Mouse (Mus musculus) CD4-positive helper T cell, adult 2 months (primary cell): ENCODE results near the gene Cct3.
"Not testable (repeated sequence)": the region's sequence is repeated elsewhere in the genome, so short reads cannot be mapped to it uniquely, and the experiment has no call there.

Experiments
- DNase-seq: peaks from one replicate; pipeline ENCODE4 v3.0.0-alpha.2; 2012; ENCODE audit warnings: low read depth, missing footprints, low spot score

Cct3 gene

DNA sequence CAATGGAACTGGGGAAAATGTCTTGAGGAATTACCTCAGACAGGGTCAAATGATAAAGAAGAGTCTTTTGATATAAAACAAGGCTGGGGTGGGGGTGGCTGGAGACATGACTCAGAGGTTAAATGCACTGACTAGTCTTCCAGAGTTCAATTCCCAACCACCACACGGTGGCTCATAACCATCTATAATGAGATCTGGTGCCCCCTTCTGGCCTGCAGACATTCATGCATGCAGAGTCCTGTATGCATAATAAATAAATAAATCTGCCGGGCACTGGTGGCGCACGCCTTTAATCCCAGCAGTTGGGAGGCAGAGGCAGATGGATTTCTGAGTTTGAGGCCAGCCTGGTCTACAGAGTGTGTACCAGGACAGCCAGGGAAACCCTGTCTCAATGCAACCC lies 4.9 kb upstream of the Cct3 start:
- peak; percentile 48 for DNase-seq

DNA sequence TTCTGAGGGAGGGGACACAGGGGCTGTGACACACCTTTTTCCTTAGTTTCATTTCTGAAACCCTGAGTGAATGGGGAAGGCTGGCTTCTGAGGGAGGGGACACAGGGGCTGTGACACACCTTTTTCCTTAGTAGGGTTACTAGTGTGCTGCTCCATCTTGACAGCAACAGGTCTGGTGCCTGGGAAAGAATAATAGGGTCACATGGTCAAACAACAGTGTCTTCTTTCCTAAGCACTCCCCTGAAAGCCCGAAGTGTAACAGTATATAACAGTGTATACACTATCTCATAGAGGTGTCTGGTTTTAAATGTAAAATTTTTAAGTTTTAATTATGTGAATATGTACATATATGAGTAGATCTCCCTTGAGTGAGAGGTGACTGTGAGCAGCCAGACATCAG lies 1.6 kb upstream of the Cct3 start:
- DNase-seq = not testable (repeated sequence)

DNA sequence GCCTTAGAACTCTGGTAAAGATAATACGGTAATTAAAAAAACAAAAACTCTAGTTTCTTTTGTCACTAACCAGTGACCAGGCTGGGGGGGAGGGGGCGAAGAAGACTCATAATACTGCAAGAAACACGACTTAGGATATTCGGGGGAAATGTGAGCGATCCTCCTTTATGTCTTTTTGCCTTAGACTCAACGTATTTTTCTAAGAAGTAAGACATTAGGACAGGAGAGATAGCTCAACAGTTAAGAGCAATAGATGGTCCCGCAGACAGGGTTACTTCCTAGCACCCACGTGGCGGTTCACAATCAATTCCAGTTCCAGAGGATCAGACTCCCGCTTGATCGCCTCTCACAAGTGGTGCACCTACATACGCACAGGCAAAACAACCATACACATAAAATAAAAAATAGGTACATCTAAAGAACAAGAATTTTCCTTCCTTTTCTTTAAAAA lies 781 bp upstream of the Cct3 start:
- DNase-seq = no peak

DNA sequence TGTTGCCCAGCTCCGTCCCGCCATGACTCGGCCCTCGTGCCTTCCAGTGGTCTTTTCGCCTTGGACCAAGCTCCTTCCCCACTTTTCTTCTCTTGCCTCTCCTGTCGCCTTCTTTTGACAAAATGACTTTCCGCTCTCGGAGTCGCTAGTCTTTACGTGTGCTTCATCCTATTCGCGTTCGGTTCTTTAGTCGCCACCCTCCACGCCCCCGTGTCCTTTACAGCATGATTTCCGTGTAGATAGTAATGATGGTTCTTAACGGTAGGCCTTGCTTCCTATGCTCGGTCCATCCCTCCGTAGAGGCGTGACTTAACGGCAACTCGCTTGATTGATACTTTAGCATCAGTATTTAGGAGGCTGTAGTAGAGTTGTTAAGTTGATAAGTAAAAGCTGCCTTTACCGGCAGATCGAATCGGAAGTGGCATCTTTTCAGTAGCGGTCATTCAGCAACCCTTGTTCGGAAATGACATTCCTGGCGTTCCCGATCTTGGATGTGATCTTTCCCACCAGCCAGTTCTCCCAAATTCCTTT lies 470 bp downstream of the Cct3 start:
- peak; percentile 83 for DNase-seq

DNA sequence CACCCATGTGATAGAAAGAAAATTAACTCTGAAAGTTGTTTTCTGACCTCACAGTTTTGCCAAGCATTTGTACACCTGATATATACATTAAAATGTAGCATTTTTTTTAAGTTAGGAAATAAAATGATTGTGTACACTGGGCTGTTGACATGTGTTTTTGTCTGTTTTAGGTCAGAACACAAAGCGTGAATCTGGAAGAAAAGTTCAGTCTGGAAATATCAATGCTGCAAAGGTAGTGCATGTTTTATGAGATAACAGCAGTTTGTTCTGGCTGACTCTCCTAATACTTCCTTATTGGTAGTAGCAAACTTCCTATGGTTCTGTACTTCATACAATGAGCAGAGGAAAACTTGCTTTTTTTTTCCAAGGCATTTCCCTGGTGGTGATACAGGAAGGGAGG lies 2.3 kb downstream of the Cct3 start:
- no peak for DNase-seq

DNA sequence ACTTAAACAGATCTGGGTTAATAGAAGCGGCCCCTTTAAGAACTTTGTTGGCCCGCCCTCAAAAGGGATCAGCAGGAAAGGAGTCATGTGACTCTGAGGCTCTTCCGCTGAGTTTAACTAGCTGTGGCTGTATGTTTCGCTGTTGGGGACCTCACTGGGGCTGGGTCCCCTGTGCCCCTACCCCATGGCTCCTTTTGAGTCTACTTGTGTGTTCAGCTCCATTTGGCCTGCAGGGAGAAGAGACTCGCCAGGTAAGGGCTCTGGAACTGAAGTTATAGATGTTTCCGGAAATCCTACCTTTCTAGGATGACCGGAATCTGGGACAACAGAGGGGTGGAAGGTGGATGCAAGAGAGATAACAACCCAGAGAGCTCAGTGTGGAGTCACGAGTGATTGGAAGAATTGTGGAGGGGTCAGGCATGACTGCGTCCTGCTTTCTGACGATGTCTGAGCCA lies 28.1 kb downstream of the Cct3 start, which contains the start of gene Glmp:
Glmp (plus strand) TSS at position 73 of the 455 bp plus-strand sequence.
- DNase-seq = peak; percentile 74

DNA sequence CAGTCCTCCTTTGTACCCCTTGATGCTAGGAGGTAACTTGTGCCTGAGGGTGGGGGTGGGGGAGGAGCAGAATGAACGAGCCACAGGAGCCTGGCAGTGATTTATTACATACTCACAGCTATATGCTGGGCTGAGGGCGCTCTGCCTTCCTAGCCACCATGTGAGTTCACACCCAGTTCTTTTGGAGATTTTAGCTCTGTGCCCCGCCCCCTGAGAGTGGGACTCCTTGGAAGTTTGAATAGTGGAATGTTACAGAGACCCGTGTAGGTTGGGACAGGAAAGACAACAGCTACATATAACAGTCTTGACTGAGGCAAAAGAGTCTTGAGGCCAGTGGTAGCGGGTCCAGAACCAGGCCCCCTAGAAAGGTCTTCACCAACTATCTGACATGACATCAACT lies 32.0 kb downstream of the Cct3 start:
- DNase-seq = no peak

DNA sequence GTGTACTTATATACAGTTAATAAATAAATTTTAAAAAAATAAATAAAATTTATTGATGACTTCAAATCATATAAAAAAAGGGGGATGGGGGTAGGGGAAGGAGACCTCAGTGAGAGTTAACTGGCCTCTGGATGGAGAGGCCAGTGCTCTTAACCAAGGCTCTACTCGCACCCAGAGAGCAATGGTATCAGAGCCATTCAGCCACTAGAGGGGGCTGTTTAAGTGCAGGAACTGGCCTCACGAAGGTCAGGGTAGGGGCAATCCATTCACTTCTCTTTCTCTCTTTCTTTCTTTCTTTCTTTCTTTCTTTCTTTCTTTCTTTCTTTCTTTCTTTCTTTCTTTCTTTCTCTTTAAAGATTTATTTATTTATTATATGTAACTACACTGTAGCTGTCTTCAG lies 34.4 kb downstream of the Cct3 start:
- peak; percentile 62 for DNase-seq

DNA sequence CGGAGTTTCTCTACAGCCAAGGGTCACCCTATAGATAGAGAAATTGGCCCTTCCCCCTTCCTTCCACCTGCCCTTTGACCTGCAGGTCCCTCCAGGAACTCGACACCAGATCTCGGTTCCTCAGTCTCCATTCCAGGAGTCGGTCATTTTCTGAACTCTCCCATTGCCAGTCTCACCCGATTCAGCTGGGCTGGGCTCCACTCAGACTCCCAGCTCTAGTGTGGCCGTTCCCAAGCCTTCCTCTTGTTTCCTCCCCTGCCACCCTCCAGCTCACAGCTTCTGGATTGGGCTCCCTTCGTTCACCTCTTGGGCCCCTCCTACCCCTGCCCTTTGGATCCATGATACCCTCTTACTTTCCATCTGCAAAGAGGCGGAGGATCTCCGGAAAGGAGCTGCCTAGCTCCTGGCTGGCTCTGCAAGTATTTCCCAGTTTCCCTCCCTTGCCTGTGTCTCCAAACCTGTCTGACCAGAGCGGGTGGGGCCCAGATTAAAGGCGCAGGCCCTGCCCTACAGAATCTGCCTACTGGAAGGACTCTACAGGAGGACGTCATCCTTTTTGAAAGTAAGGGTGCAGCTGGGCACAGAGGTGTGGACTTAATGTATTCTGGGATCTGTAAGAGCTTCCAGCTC lies 37.2 kb downstream of the Cct3 start:
- DNase-seq = no peak

DNA sequence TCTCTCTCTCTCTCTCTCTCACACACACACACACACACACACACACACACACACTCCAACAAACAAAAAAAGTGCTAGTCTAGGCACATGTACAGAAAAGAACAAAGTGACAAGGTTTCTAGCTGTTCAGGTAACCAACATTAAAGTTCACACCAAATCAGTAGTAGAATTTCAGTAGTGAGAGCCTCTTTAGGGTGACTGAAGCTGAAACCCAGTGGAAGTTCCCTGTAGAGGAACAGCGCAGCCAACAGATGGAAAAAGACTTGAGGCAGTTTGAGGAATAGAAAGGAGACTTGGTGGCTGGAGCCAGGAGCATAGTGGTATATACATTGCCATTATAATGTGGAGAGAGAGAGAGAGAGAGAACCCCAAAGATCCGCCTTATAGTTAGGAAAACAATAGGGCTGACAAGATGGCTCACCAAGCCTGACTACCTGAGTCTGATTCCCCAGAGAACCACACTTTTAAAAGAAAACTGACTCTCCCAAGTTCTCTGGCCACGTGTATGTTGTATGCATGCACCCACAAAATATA lies 38.1 kb downstream of the Cct3 start:
- DNase-seq = no peak

DNA sequence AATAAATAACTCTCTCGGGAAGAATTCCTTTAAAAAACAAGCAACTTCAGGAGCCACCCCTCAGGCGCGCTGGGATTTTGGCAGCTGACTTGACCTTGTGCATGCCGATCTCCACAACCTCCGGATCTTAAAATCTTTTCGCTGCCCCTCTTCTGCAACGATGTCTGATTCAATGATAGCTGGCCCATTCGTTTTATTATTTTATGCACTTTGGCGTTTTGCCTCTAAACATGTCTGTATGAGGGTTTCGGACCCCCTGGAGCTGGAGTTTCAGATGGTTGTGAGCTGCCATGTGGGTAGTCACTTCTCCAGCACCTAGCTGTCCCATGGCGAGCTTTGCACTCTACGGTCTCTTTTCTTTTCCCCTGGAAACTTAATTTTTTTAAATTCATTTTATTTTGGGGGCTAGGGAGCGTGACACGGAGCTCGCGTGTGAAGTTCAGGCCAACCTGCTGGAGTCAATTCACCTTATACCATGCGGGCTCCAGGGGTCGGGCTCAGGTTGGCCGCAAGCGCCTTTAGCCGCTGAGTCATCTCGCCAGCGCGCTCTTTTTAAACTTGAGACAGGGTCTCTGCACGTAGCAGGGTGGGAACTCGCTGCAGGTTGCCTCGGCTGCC lies 38.6 kb downstream of the Cct3 start:
- DNase-seq = no peak

DNA sequence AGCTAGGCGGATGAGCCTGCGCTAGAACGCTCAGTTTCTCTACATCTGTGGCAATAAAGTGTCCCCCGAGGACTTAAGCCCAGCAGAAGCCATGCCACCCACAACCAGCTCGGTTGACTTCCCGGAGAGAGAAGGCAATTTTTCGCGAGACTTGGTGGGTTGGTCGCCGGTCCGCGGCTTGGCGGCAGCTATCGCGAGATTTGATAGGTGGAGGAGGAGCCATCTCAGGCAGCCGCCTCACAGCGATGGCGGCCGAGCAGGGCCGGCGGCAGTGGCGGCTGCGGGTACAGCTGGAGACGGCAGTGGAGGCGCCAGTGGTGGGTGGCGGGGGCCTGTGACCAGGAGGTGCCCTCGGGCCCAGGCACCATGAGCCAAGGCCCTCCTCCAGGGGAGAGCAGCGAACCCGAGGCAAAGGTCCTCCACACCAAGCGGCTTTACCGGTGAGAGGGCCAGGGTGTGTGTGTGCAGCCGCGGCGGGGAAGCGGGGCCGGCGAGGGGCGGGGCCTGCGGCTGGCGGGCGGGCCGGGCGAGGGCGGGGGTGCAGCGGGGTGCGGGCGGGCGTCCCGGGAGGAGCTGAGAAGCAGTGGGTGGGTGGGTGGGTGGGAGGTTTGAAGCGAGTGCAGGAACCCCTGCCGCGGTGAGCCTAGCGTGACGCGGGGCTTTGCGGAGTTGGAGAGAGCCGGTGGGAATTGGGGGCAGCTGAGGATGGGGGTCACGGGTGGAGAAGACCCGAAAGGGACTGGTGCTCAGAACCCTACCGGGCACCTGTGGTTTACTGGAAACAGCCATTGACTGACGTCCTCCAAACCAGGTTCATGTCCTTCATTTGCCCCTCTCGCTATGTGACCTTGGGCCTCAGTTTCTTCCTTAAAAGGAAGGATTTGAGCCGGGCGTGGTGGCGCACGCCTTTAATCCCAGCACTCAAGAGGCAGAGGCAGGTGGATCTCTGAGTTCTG lies 39.4 kb downstream of the Cct3 start, which contains the start of the genes Tmem79 and Smg5:
Tmem79 (minus strand) TSS at position 91 of the 956 bp plus-strand sequence.
Smg5 (plus strand) TSS at position 203 of the 956 bp plus-strand sequence.
- DNase-seq = peak; percentile 98

DNA sequence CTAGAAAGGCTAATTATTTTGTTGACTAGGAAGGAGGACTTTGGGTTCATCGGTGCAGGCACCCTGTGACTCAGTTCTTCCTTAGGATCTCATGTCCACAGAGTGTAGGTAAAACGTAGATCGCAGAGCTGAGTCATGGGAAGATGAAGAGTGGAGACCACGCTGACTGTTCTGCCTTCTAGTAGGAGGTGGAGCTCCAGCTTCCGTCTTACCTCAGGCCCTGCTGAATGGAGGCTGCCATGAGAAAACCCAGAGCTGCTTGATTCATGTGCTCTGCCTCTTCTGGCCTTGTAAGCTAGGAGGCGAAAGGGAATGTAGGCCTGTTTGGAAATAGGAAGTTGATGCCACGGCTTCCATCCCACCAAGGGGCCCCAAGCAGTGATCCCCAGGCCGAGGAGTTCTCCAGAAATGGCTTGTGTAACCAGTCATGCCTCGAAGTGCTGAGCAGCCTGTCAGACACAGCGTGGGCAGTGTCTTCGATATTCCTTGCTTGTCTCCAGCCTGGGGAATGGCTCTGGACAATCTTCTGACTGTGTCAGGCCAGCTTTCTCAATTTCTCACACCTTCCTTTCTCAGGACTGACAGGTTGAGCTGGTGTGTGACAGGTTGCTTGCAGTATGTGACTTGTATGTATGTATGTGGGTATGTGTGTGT lies 40.6 kb downstream of the Cct3 start:
- peak; percentile 75 for DNase-seq

DNA sequence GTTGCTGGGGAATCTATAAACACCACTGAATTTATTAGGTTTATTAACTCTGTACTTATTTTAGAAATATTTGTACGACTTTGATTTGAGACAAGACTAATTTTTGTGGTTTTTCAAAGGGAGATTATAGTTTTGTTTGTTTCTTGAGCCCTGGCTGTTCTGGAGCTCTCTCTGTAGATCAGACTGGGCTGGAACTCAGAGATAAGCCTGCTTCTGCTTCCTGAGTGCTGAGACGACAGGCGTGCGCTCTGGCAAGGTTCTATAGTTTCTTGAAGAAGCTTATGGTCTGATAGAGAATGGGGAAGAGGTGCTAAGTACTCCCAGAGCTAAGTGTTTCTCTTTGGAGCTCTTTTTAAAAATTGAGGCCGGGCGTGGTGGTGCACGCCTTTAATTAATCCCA lies 41.4 kb downstream of the Cct3 start:
- DNase-seq = no peak

DNA sequence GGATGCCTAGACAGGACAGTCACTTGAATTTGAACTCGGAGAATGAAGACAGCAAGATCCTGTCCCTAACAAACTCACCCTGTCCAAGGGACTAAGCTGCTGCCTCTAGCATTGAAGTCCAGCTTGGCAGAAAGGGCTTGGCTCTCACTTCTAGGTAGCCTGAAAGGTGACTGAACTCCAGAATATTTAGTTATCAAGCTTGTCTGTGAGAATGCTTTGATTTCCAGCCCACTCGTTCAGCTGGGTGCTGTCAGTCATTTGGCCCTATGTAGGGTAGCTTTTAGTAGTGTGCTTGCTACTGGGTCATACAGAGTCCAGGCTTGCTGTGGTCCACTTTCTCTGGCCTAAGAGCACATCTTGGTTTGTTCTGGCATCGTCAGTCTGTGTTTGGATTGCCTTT lies 42.1 kb downstream of the Cct3 start:
- DNase-seq = no peak

DNA sequence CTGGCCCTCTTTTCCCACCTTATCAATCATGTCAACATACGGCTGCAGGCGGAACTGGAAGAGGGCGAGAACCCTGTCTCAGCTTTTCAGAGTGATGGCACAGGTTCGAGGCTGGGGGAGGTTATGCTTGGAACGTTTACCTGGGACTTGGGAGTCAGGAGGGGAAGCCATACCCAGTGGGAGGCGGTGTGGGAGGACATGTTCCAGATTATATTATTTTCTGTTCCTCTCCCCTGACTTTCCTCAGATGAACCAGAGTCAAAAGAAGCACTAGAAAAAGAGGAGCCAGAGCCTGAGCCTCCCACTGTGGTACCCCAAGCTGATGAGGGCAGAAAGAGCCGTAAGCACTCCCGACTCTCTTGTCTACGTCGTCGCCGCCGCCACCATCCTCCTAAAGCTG lies 53.8 kb downstream of the Cct3 start:
- DNase-seq = no peak

DNA sequence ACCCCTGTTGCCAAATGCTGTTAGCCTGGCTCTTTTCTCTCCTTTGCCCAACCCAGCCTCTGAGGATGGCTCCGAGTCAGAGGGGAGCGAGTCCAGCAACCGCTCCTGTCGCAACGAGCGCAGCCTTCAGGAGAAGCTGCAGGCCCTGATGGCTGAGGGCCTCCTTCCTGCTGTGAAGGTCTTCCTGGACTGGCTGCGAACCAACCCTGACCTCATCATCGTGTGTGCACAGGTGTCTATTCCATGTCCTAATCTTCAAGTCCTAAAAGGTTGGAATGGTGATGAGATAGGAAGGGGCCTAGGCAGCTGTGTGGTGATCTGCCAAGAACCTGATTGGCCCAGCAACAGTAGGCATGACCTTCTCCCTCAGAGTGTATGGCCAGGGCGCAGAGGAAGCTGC lies 56.0 kb downstream of the Cct3 start:
- no peak for DNase-seq

DNA sequence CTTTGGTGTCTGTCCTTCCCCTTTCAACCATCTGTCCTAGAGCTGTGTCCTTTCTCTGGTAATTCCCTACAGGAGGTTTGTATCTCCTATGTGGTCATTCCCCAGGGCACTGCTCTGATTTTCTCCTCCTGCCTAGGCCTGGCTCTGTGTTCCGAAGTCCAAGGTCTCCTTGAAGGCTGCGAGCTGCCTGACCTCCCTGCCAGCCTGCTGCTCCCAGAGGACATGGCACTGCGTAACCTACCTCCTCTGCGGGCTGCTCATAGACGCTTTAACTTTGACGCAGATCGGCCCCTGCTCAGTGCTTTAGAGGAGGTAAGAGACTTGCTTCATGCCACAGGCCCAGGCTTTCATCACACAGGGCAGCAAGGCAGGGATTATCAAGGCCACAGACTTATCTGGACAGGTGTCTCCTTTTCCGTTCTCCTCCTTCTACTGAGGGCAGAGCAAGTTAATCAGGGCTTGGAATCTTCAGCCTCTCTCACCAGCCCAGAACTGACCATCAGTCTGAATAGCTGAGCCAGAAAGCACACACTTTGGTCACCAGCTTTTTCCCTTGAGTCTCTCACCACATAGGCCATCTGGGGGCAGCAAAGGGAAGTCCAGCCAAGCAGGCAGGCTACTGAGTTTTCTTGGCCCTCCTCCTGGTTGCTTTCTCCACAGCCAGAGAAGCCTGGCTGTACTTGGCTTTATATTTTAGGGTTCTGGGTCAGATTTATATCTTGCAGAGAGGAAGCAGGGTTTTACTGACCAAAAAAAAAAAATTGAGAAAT lies 57.7 kb downstream of the Cct3 start:
- no peak for DNase-seq

DNA sequence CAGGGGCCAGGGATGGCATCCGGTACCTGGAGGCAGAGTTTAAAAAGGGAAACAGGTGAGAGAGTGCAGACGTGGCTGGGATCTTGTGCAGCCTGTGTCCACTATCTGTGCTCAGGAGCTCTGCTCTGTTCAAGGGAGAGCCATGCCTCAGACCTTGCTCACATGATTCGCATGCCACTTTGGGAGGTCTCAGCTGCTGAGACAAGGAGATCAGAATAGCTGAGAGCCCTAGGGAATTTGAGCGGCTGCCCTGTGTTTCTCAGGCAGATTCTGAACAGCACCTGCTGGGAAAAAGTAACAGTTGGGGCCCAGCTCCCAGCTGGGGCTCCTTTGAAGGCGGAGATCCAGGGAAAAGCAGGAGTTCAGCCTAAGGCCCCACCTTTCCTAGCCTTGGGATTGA lies 62.7 kb downstream of the Cct3 start:
- no peak for DNase-seq

DNA sequence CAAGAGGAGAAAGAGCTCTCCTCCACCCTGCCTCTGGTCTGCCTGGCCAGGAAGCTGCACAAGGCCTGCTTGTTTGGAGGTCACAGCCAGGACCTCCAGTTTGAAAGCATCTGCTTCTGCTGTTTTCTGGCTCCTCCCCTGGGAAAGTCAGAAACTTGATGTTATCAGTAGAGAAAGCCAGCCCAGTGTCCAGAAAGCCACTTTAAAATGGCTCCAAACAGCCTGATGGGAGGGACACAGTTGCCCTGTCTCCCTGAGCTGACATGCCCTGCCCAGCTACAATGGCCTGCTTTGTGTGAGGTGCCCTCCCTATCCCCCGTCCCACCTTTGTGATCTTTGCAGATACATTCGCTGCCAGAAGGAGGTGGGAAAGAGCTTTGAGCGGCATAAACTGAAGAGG lies 63.1 kb downstream of the Cct3 start:
- DNase-seq = no peak
